Mouse (Mus musculus): ENCODE data around the gene Phxr2.

The Phxr2 gene

DNA sequence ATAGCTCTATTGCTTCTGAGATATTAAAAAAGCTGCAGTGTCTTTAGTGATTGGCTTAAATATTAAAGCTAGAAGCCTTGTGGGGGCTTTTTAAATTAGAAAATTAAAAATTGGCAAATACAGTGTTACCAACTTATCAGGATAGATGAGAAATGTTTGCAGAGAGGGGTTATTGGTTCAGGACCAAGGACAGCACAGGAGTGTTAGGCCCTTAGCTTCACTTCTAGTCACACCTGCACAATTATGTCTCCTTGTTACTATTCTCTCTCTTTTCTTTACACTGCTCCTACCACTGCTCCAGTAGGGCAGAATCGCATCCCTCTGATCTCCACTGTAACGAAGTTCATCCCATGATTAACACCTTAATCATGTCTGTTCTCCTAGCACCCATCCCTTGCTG is 31.0 kb downstream of the Phxr2 start:
- no peak for DNase-seq (ENCODE audit: low spot score in 2 of 2)

DNA sequence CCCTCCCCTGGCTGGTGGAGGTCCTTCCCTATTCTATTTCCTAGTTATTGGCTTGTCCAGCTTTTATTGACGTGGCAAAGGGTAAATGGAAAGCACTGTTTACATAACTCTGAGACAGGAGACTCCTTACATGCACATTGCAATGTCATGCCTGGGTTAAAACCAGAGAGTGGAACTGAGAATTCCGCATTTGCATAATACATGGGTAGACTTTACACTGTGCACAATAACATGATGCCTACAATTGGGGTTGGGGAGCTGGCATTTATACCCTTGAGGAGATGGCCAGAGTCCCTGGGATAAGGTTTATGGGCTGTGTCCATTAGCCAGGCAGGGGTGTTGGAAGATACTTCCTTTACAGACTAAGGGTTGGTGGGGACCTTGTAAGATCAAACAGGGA is 32.8 kb downstream of the Phxr2 start:
- DNase-seq (ENCODE audit: low spot score in 2 of 2) = no peak

DNA sequence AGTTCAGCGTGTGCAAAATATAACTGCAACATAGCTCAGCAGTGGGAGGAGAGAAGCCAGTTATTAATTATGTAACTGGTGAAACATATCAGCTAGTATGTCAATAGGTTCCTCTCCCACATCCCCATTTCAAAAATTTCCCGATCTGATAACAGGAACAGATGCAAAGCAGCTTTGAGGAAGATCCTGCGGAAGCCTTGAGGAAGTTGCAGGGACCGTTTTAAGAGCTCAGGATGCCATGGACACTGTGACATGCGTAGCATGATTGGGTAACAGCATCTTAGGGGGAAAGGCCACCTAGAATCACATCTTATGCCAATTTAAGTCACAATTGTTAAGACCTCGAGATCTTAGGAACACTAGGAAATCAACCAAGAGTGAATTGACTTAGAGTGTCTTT is 36.2 kb downstream of the Phxr2 start:
- DNase-seq (ENCODE audit: low spot score in 2 of 2) = peak in 1 of 2 experiments; percentile 1

DNA sequence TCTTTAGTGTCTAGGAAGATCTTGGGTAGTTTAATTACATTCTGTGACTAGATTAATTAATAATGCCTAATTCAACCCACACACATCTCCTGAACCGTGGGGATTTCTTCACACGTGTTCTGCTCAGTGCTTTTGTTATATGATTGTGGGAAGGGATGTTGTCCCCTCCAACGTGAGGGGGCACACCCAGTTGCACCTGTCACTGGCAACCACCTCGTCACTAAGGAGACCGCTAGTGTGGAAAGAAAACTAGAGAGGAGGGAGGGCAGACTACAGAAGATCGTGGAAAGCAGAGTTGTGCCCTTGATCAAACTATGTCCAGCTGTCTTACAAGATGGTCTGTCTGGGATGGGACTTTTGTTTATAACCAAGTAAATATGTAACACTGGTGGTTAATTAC is 40.1 kb downstream of the Phxr2 start:
- DNase-seq (ENCODE audit: low spot score in 2 of 2) = peak in 1 of 2 experiments; percentile 1

DNA sequence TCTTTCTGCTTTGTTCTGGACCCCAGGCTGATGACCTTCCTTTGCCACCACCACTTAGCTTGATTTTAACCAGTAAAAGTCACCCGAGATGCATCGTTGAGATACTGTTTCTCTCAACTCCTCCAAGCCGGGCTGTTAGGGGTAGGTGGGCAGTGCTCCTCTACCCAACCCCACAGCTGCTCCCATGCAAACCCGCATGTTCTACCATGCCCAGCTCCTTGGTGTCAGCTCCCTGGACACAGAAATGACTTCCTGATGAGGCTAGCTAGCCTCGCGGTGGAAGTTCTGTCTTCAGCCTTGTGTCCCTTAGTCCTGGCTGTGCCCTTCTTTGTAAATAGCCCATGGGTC is 40.9 kb downstream of the Phxr2 start:
- DNase-seq (ENCODE audit: low spot score in 2 of 2) = no peak

DNA sequence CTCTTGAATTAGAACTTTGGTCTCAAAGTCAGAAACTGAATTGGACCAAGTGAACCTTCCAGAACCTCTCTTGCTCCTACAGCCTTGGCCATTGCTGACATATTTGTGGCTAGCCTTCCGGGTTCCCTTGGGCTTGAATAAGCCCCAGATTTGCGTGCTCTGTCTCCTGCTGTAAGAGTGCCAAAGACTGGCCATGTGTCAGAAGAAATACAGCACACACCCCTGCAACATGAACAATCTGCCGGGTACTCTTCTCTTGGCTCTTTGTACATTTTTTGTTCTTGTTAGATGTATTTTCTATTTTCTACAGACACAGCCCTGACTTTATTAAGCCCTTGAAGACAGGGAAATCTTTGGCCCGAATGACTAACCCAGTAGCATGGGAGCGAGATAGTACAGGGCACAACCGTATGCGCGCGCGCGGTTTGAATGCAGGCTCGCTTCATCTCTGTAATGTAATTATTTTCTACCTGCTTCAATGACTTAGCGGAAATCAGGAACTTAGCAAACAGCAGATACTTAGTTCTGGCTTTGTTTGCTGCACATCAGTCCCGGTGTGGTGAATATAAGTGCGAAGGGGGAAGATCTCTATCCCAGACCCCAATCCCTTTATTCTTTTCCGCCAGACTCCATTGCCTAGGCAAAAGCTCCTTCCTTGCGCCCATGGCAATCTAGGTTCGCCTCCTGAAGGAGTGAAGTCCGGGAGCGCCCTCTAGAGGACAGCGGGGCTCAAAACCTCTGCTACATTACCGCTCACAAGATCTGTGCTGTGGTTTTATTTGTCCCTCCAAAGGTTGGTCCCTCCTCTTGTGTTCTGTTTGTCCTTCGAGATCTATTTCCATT is 41.5 kb downstream of the Phxr2 start:
- DNase-seq (ENCODE audit: low spot score in 2 of 2) = peak in 1 of 2 experiments; percentile 92

DNA sequence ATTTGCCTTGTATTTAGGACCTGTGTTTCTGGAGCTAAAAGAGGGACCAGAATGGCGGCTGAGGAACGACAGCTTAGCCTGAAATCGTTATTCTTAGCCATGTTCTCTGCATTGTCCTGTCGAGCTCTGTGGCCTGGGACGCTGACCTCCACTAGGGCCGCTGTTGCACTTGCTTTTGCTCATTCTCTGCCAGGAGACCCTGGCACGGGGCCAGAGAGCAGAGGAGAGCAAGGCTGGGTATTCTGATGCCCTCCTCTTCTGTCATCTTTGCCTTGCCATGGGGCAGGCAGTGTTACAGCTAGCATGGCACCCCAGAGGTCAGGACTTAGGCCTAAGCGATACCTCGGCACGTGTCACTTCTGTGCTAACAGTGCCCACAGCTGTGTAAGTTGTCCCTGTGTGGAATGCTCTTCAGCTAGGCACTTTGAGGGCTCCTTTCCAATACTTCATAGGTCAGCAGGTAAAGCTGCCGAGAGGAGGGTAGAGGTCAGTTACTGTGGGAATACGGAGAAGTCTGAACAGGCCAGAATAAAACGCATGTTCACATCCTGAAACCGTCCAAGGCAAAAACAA is 42.6 kb downstream of the Phxr2 start:
- peak in 1 of 2 experiments; percentile 2 for DNase-seq (ENCODE audit: low spot score in 2 of 2)

DNA sequence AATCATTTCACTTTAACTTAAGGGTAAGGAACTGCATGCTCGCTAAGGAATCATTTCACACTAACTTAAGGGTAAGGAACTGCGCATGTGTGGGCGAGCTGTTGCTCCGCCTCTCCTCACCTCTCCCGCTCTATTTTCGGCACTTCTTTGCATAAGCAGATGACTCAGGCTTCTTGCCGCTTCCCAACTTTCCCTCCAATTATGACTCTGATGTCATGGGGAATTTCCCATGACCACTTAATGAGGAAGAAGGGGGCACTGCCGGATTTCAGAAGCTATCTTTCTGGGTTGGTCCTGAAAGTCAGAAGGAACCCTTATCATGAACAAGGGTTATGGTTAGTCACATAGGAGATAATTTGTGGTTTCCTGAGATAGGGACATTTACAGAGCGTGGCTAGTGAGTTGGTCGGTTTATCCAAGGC is 44.5 kb downstream of the Phxr2 start:
- peak; percentile 63 to 71 for DNase-seq (ENCODE audit: low spot score in 2 of 2)

DNA sequence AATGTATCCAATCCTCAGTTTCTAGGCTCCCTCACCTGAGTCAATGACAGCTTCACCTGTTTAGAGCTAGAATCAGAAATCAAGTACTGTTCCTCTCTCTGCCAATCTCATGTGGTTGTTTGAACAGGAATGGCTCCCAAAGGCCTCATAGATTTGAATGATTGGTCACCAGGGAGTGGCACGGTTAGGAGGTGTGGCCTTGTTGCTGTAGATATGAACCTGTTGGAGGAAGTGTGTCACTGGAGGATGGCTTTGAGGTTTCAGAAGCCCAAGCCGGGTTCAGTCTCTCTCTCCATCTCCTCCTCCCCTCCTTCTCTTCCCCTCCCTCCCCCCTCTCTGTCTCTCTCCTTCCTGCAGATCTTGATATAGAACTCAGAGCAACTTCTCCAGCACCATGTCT is 47.5 kb downstream of the Phxr2 start:
- DNase-seq (ENCODE audit: low spot score in 2 of 2) = no peak

DNA sequence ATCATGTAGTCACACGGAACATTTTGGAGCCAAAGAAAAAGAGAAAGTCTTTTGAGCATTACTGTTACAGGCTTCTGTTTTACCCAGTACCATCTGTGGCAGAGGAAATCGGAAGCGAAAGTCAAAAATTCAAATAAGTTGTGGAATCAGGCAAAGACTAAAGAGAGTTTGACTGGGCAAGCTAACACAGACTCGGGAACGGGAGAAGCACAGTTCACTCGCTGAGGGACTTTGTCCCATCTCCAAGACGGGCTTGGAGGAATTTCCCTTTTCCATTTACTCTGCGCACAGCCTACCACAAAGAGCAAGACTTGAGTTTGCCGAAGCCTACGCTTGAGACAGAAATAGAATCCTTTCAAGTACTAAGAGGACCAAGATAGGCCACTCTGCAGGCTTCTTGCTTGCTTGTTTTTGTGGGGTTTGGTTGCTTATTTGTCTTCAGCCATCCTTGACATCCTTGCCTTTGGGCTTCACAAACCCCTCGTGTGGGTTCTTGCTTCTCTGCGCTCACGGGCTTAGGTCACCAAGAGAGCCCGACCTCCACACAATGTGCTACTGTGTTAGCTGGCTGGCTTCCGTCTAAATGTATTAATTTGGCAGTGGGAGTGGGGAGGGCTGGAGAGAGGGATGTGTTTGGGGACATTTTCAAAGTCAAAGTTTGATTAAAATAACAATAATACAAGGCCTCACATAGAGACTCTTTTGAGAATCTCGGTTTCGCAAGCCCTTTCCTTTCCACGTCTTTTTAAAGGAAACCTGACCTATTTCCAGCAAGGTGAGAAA is 49.8 kb downstream of the Phxr2 start:
- peak in 1 of 2 experiments; percentile 53 for DNase-seq (ENCODE audit: low spot score in 2 of 2)
